Mouse (Mus musculus) neural tube, embryonic 14.5 days (tissue): Measurements from ENCODE around the gene Zfp385b. TPM values are rescaled to one million over a fixed set of nuclear protein-coding genes. Genes with fewer than 3 reads are reported as not detected.
A peak's percentile ranks its signal among the peaks of the same experiment; 100 is the strongest.

ENCODE experiments used
- ATAC-seq: fragments of 200-750 bp; cut with Nextera tagmentation; 2 replicates; pipeline ENCODE4 v1.8.0; 2017; ENCODE audit warnings: low read depth, mild to moderate bottlenecking, moderate TSS enrichment, moderate library complexity
- H3K27ac ChIP-seq: fragments of 300-500 bp; sonication (generic); 2 replicates; pipeline ENCODE4 v1.5.1; 2014; ENCODE audit warnings: low read depth, mild to moderate bottlenecking, control low read depth, low read length, moderate library complexity, mixed read lengths
- H3K27me3 ChIP-seq: fragments of 300-500 bp; sonication (generic); 2 replicates; pipeline ENCODE4 v1.6.1; 2014; ENCODE audit warnings: low read length; ENCODE audit not compliant: control insufficient read depth, insufficient read depth
- H3K36me3 ChIP-seq: fragments of 300-500 bp; sonication (generic); 2 replicates; pipeline ENCODE4 v1.6.1; 2014; ENCODE audit warnings: low read length, mixed read lengths; ENCODE audit not compliant: control insufficient read depth, insufficient read depth
- H3K4me1 ChIP-seq: fragments of 300-500 bp; sonication (generic); 2 replicates; pipeline ENCODE4 v1.6.1; 2014; ENCODE audit warnings: low read length; ENCODE audit not compliant: control insufficient read depth, insufficient read depth
- H3K4me2 ChIP-seq: fragments of 300-500 bp; sonication (generic); 2 replicates; pipeline ENCODE4 v1.6.1; 2014; ENCODE audit warnings: mild to moderate bottlenecking, low read depth, low read length, control low read depth
- H3K4me3 ChIP-seq: fragments of 300-500 bp; sonication (generic); 2 replicates; pipeline ENCODE4 v1.5.1; 2014; ENCODE audit warnings: low read depth, low read length, control low read depth, mixed read lengths
- H3K9ac ChIP-seq: fragments of 300-500 bp; sonication (generic); replicated peaks from 2 replicates; pipeline ENCODE4 v1.6.1; 2014; ENCODE audit warnings: low read depth, mild to moderate bottlenecking, control low read depth, low read length, mixed read lengths
- H3K9me3 ChIP-seq: fragments of 300-500 bp; sonication (generic); 2 replicates; pipeline ENCODE4 v1.6.1; 2016; ENCODE audit warnings: low read length; ENCODE audit not compliant: control insufficient read depth
- WGBS: fragments of 180-500 bp; shearing (Covaris S2); extraction: QIAGEN DNeasy Blood & Tissue Kit; methylation state at CpG from one replicate; pipeline ENCODE4 v1.1.7; 2014; 5-methylcytosine and 5-hydroxymethylcytosine counted together
- polyA plus RNA-seq: library from polyadenylated mRNA; unstranded; fragments of >200 nt; fragmentation: Nextera tagmentation; extraction: Ambion mirVana; gene quantifications from 2 replicates; pipeline ENCODE4 v1.2.1, GENCODE M21; 2014

The Zfp385b gene
- polyA plus RNA-seq, 1 experiment from 2014 or later, result 18.4 TPM

GRCm38 (mm10) chr2:77516606-77517005 lies 302.8 kb downstream of the Zfp385b start:
- ATAC-seq, result no peak
- Histone ChIP-seq H3K27me3 (no peaks in the 10 kb centered on the region), H3K4me3 (no peak overlapping the region), H3K4me1 (peaks cover 9% of the 10 kb centered on the region; the same call in 1 of the 2 replicates), H3K9me3 (no peaks in the 10 kb centered on the region), H3K36me3 (no peaks in the 10 kb centered on the region), H3K4me2 (no peak overlapping the region), H3K9ac (no peak overlapping the region), H3K27ac (no peak overlapping the region)
- 87% methylated on average over 5 of the region's 5 CpGs for WGBS

- Histone ChIP-seq H3K4me2 (no peak overlapping the region), H3K27ac (no peak overlapping the region), H3K9me3 (no peaks in the 10 kb centered on the region), H3K4me1 (peaks cover 9% of the 10 kb centered on the region; the same call in 1 of the 2 replicates), H3K9ac (no peak overlapping the region), H3K4me3 (no peak overlapping the region), H3K27me3 (no peaks in the 10 kb centered on the region), H3K36me3 (no peaks in the 10 kb centered on the region)
- no peak for ATAC-seq
- WGBS, result 76% methylated on average over 6 of the region's 6 CpGs
Measured at GRCm38 (mm10) chr2:77515654-77516053, 303.8 kb downstream of the Zfp385b start.

- H3K4me3 ChIP-seq, result no peak overlapping the region
- no peak overlapping the region for H3K27ac ChIP-seq
- no peak overlapping the region for H3K4me2 ChIP-seq
- H3K4me1 ChIP-seq, result peaks cover 9% of the 10 kb centered on the region; the same call in 1 of the 2 replicates
- H3K9me3 ChIP-seq, result no peaks in the 10 kb centered on the region
- no peaks in the 10 kb centered on the region for H3K27me3 ChIP-seq
- no peak overlapping the region for H3K9ac ChIP-seq
- H3K36me3 ChIP-seq, result no peaks in the 10 kb centered on the region
- 0 out of 2 replicates have a peak, but pooled peaks have one; percentile 35 for ATAC-seq
- WGBS, result 56% methylated on average over 7 of the region's 7 CpGs
Measured at GRCm38 (mm10) chr2:77515011-77515410, 304.4 kb downstream of the Zfp385b start.

GRCm38 (mm10) chr2:77514476-77514875 lies 305.0 kb downstream of the Zfp385b start:
- Histone ChIP-seq H3K27me3 (no peaks in the 10 kb centered on the region), H3K4me3 (no peak overlapping the region), H3K27ac (no peak overlapping the region), H3K4me2 (no peak overlapping the region), H3K36me3 (no peaks in the 10 kb centered on the region), H3K4me1 (peaks cover 9% of the 10 kb centered on the region; the same call in 1 of the 2 replicates), H3K9ac (no peak overlapping the region), H3K9me3 (no peaks in the 10 kb centered on the region)
- ATAC-seq, result 0 out of 2 replicates have a peak, but pooled peaks have one; percentile 31
- 49% methylated on average over 4 of the region's 4 CpGs for WGBS

- Histone ChIP-seq H3K4me3 (no peak overlapping the region), H3K36me3 (no peaks in the 10 kb centered on the region), H3K27me3 (no peaks in the 10 kb centered on the region), H3K9ac (no peak overlapping the region), H3K9me3 (no peaks in the 10 kb centered on the region), H3K4me2 (no peak overlapping the region), H3K4me1 (0 out of 2 replicates have a peak, but pooled peaks cover 3% of the 10 kb centered on the region), H3K27ac (no peak overlapping the region)
- 72% methylated on average over 6 of the region's 6 CpGs for WGBS
- ATAC-seq, result no peak
Measured at GRCm38 (mm10) chr2:77508731-77509130, 310.7 kb downstream of the Zfp385b start.

- H3K27me3 ChIP-seq, result no peaks in the 10 kb centered on the region
- 3% methylated on average over 7 of the region's 7 CpGs for WGBS
- H3K36me3 ChIP-seq, result no peaks in the 10 kb centered on the region
- H3K9me3 ChIP-seq, result no peaks in the 10 kb centered on the region
- peak; percentile 73 for ATAC-seq
- H3K27ac ChIP-seq, result no peak overlapping the region
- H3K4me1 ChIP-seq, result 0 out of 2 replicates have a peak, but pooled peaks cover 3% of the 10 kb centered on the region
- no peak overlapping the region for H3K4me3 ChIP-seq
- H3K9ac ChIP-seq, result no peak overlapping the region
- peak overlapping the region; percentile 18; the same call in 1 of the 2 replicates for H3K4me2 ChIP-seq
Measured at GRCm38 (mm10) chr2:77506308-77506707, 313.1 kb downstream of the Zfp385b start.

- no peak overlapping the region for H3K4me2 ChIP-seq
- WGBS, result 79% methylated on average over 1 of the region's 1 CpGs
- no peak for ATAC-seq
- no peaks in the 10 kb centered on the region for H3K36me3 ChIP-seq
- H3K27ac ChIP-seq, result no peak overlapping the region
- H3K9me3 ChIP-seq, result no peaks in the 10 kb centered on the region
- H3K9ac ChIP-seq, result no peak overlapping the region
- no peak overlapping the region for H3K4me3 ChIP-seq
- H3K27me3 ChIP-seq, result no peaks in the 10 kb centered on the region
- 0 out of 2 replicates have a peak, but pooled peaks cover 3% of the 10 kb centered on the region for H3K4me1 ChIP-seq
Measured at GRCm38 (mm10) chr2:77505614-77506013, 313.8 kb downstream of the Zfp385b start.

- Histone ChIP-seq H3K9ac (no peak overlapping the region), H3K27ac (no peak overlapping the region), H3K4me2 (no peak overlapping the region), H3K4me3 (no peak overlapping the region), H3K27me3 (no peaks in the 10 kb centered on the region), H3K36me3 (no peaks in the 10 kb centered on the region), H3K4me1 (0 out of 2 replicates have a peak, but pooled peaks cover 3% of the 10 kb centered on the region), H3K9me3 (no peaks in the 10 kb centered on the region)
- 85% methylated on average over 6 of the region's 6 CpGs for WGBS
- no peak for ATAC-seq
Measured at GRCm38 (mm10) chr2:77503674-77504351, 315.6 kb downstream of the Zfp385b start.

- H3K9me3 ChIP-seq, result no peaks in the 10 kb centered on the region
- 93% methylated on average over 8 of the region's 8 CpGs for WGBS
Measured at GRCm38 (mm10) chr2:77503217-77503616, 316.2 kb downstream of the Zfp385b start.

More at GRCm38 (mm10) chr2:77503217-77503616, 316.2 kb downstream of the Zfp385b start:
- 0 out of 2 replicates have a peak, but pooled peaks cover 3% of the 10 kb centered on the region for H3K4me1 ChIP-seq
- H3K4me2 ChIP-seq, result no peak overlapping the region
- H3K36me3 ChIP-seq, result no peaks in the 10 kb centered on the region
- no peak for ATAC-seq
- H3K9ac ChIP-seq, result no peak overlapping the region
- no peaks in the 10 kb centered on the region for H3K27me3 ChIP-seq
- H3K4me3 ChIP-seq, result no peak overlapping the region
- no peak overlapping the region for H3K27ac ChIP-seq
